Mouse (Mus musculus) midbrain, embryonic 14.5 days (tissue): ENCODE data around the gene Diras1. TPM values are rescaled to one million over a fixed set of nuclear protein-coding genes. Genes with fewer than 3 reads are reported as not detected.

Experiments used
- ATAC-seq: fragments of 200-750 bp; cut with Nextera tagmentation; 2 replicates; pipeline ENCODE4 v1.8.0; 2017; ENCODE audit warnings: moderate number of reproducible peaks, moderate library complexity; ENCODE audit not compliant: low FRiP score, low TSS enrichment
- DNase-seq: peaks from one replicate; pipeline ENCODE4 v3.0.0-alpha.2; 2015
- H3K27ac ChIP-seq: fragments of 300-500 bp; sonication (generic); replicated peaks from 2 replicates; pipeline ENCODE4 v1.5.1; 2014; ENCODE audit warnings: mild to moderate bottlenecking, low read depth, low read length, moderate library complexity
- H3K27me3 ChIP-seq: fragments of 300-500 bp; sonication (generic); 2 replicates; pipeline ENCODE4 v1.6.1; 2014; ENCODE audit warnings: low read length, control low read depth, mixed read lengths; ENCODE audit not compliant: control insufficient read depth, insufficient read depth
- H3K36me3 ChIP-seq: fragments of 300-500 bp; sonication (generic); 2 replicates; pipeline ENCODE4 v1.6.1; 2014; ENCODE audit warnings: low read length, control low read depth; ENCODE audit not compliant: control insufficient read depth, insufficient read depth
- H3K4me1 ChIP-seq: fragments of 300-500 bp; sonication (generic); 2 replicates; pipeline ENCODE4 v1.6.1; 2014; ENCODE audit warnings: mild to moderate bottlenecking, antibody characterized with exemption, low read length, control low read depth; ENCODE audit not compliant: control insufficient read depth, insufficient read depth
- H3K4me2 ChIP-seq: fragments of 300-500 bp; sonication (generic); 2 replicates; pipeline ENCODE4 v1.6.1; 2014; ENCODE audit warnings: mild to moderate bottlenecking, low read length, moderate library complexity
- H3K4me3 ChIP-seq: fragments of 300-500 bp; sonication (generic); replicated peaks from 2 replicates; pipeline ENCODE4 v1.5.1; 2014; ENCODE audit warnings: low read depth, low read length
- H3K9ac ChIP-seq: fragments of 300-500 bp; sonication (generic); replicated peaks from 2 replicates; pipeline ENCODE4 v1.6.1; 2014; ENCODE audit warnings: mild to moderate bottlenecking, low read length, moderate library complexity
- H3K9me3 ChIP-seq: fragments of 300-500 bp; sonication (generic); 2 replicates; pipeline ENCODE4 v1.6.1; 2016; ENCODE audit warnings: low read length, control low read depth, mixed read lengths; ENCODE audit not compliant: control insufficient read depth
- WGBS: fragments of 180-500 bp; shearing (Covaris S2); extraction: QIAGEN DNeasy Blood & Tissue Kit; methylation state at CpG from one replicate; pipeline ENCODE4 v1.1.7; 2014; 5-methylcytosine and 5-hydroxymethylcytosine counted together
- polyA plus RNA-seq: library from polyadenylated mRNA; unstranded; fragments of >200 nt; fragmentation: Nextera tagmentation; extraction: Ambion mirVana; gene quantifications from 2 replicates; pipeline ENCODE4 v1.2.1, GENCODE M21; 2014

Diras1 gene
- polyA plus RNA-seq, 1 experiment from 2014 or later = 24.0 TPM

- Histone ChIP-seq H3K9me3 (no peaks in the 10 kb centered on the region), H3K27me3 (no peaks in the 10 kb centered on the region), H3K4me1 (peaks cover 11% of the 10 kb centered on the region; the same call in 1 of the 2 replicates), H3K27ac (no peak overlapping the region), H3K4me3 (no peak overlapping the region), H3K4me2 (no peak overlapping the region; the same call in 1 of the 2 replicates), H3K36me3 (peaks cover 1% of the 10 kb centered on the region; the same call in 1 of the 2 replicates), H3K9ac (no peak overlapping the region)
- no peak for ATAC-seq
- WGBS = 93% methylated on average over 2 of the region's 2 CpGs
- DNase-seq = no peak
Measured at GRCm38 (mm10) chr10:81015666-81016065, 9.8 kb downstream of the Diras1 start.

GRCm38 (mm10) chr10:81014393-81015384 is 10.8 kb downstream of the Diras1 start, which contains the start of gene Gng7:
TSS of gene Gng7 (minus strand) at chr10:81014945.
- H3K4me3 ChIP-seq = peak within 1 kb of the TSS; percentile 29
- no peaks in the 10 kb centered on the region for H3K27me3 ChIP-seq
- DNase-seq = peak; percentile 98
- H3K36me3 ChIP-seq = no peaks in the 10 kb centered on the region
- ATAC-seq = peak; percentile 96
- H3K9ac ChIP-seq = peak within 1 kb of the TSS; percentile 21; the same call in 1 of the 2 replicates
- 10% methylated on average over 31 of the region's 31 CpGs for WGBS
- no peak within 1 kb of the TSS for H3K27ac ChIP-seq
- peaks cover 11% of the 10 kb centered on the region; the same call in 1 of the 2 replicates for H3K4me1 ChIP-seq
- no peaks in the 10 kb centered on the region for H3K9me3 ChIP-seq
- peak within 1 kb of the TSS; percentile 51 for H3K4me2 ChIP-seq

DNA sequence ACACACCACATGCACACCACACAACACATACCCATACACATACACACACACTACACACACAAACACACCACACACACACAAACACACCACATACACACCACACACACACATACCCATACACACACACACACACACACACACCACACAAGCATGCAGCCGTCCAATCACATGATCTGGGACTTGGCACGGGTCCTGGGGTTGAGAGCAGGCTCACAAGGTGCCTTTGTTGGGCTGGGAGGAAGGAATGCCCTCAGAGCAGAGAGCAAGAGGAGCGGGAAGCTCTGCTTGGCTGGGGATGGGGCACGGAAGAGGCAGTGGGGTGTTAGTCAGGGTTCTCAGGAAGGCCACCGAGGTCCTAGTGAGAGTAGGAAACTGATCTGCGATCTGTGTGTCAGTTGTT is 14.6 kb downstream of the Diras1 start:
- no peak for DNase-seq
- no peaks in the 10 kb centered on the region for H3K9me3 ChIP-seq
- H3K9ac ChIP-seq = no peak overlapping the region
- no peaks in the 10 kb centered on the region for H3K27me3 ChIP-seq
- no peaks in the 10 kb centered on the region for H3K36me3 ChIP-seq
- no peak overlapping the region for H3K4me2 ChIP-seq
- 74% methylated on average over 6 of the region's 6 CpGs for WGBS
- no peak overlapping the region for H3K27ac ChIP-seq
- no peak for ATAC-seq
- H3K4me3 ChIP-seq = no peak overlapping the region
- H3K4me1 ChIP-seq = peaks cover 11% of the 10 kb centered on the region; the same call in 1 of the 2 replicates

DNA sequence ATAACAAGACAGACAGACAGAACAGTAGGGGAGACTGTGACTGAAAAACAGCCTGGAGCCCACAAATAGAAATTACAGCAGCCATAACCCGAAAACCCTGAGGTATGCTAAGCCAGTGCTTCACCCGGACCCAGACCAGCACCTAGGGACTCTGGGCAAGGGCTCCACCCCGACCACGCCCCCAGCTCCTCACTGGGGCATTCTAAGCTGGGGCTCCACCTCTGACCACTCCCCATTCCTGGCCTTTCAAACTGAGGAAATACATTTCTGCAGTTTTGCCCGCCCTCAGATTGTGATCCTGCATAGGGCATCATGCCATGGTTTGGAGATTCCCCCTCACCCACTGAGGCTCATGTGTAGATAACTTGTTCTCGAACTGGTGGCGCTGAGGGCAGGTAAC is 18.2 kb downstream of the Diras1 start:
- DNase-seq (no peak), ATAC-seq (no peak)
- H3K9ac ChIP-seq = no peak overlapping the region
- H3K36me3 ChIP-seq = no peaks in the 10 kb centered on the region
- H3K9me3 ChIP-seq = no peaks in the 10 kb centered on the region
- H3K27ac ChIP-seq = no peak overlapping the region
- no peak overlapping the region for H3K4me3 ChIP-seq
- 38% methylated on average over 7 of the region's 7 CpGs for WGBS
- no peaks in the 10 kb centered on the region for H3K4me1 ChIP-seq
- no peaks in the 10 kb centered on the region for H3K27me3 ChIP-seq
- H3K4me2 ChIP-seq = no peak overlapping the region

DNA sequence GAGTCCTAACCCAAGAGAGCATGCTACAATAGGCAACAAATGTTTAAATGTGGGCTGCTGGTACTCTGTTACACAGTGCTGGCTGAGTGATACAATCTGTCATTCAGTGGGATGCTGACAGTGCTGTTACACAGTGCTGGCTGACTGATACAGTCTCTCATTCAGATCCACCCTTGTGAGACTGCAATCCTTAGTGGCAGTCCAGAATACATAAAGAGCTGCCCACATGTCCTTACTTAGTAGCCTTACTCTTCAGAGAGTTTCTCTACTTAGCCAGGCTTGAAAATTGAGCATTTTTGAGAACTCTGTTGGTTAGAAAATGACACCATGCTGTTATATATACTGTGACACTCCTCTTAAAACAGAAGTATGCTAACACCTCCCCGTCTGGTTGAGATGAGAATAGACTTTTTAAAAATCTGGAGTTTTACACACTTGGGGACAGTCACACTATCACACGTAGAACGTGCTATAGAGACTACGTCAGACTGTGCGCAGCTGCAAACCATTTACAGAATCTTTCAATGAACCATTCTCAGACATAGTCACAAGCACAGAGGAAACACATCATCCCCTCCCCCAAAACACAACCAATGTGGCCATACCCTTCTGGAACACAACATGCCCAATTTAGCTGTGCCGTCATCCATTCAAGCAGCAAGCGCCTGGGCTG is 19.3 kb downstream of the Diras1 start:
- no peak overlapping the region for H3K4me2 ChIP-seq
- no peak for ATAC-seq

GRCm38 (mm10) chr10:81001161-81001560 is 24.3 kb downstream of the Diras1 start:
- H3K27ac ChIP-seq = no peak overlapping the region
- no peak overlapping the region for H3K4me2 ChIP-seq

More for the DNA sequence above, 19.3 kb downstream of the Diras1 start:
- Histone ChIP-seq H3K27ac (no peak overlapping the region), H3K4me3 (no peak overlapping the region), H3K4me1 (peaks cover 3% of the 10 kb centered on the region), H3K27me3 (no peaks in the 10 kb centered on the region), H3K9ac (no peak overlapping the region), H3K36me3 (no peaks in the 10 kb centered on the region), H3K9me3 (no peaks in the 10 kb centered on the region)
- 94% methylated on average over 7 of the region's 7 CpGs for WGBS
- DNase-seq = no peak

DNA sequence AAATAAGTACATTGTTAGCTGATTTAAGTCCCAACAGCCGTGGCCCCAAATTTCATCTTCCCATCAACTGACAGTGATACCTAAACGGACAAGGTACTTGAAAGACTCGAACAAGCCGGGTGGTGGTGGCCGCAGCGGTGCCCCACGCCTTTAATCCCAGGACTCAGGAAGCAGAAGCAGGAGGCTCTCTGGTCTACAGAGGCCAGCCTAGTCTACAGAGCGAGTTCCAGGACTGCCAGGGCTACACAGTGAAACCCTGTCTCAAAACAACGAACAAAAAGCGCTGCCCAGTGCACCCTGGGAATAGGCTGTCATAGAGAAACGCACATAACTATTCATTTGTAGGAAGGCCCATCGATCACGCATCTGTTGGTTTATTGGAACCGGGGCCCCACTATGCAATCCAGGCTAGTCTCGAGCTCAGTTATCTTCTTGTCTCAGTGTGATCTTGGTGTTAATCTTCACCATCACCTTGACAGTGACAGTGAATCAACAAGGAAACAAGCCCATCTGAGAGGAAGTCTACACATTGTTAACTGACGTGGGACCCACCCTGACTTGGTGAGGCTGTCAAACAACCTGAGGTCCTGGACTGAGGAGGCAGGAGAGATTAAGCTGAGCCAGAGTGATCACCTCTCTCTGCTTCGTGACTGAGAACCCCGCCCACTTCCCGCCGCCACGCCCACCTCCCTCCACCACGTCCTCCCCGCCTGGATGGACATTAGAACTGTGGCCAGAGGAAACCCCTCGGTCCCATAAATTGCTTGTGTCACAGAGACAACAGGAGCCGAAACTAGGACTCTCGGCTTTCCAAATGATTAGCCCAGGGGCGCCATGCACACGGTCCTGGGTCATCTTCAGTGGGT is 25.0 kb downstream of the Diras1 start:
- ATAC-seq (no peak), DNase-seq (no peak)
- H3K27me3 ChIP-seq = no peaks in the 10 kb centered on the region
- no peak overlapping the region for H3K27ac ChIP-seq
- no peaks in the 10 kb centered on the region for H3K36me3 ChIP-seq
- peaks cover 6% of the 10 kb centered on the region for H3K4me1 ChIP-seq
- 0 out of 2 replicates have a peak overlapping the region, but pooled peaks have one; percentile 0 for H3K9ac ChIP-seq
- no peak overlapping the region for H3K4me3 ChIP-seq
- no peaks in the 10 kb centered on the region for H3K9me3 ChIP-seq
- no peak overlapping the region for H3K4me2 ChIP-seq
- WGBS = 52% methylated on average over 28 of the region's 28 CpGs

More at GRCm38 (mm10) chr10:81001161-81001560, 24.3 kb downstream of the Diras1 start:
- no peak for ATAC-seq
- Histone ChIP-seq H3K4me1 (peaks cover 6% of the 10 kb centered on the region), H3K27me3 (no peaks in the 10 kb centered on the region), H3K36me3 (no peaks in the 10 kb centered on the region), H3K9me3 (no peaks in the 10 kb centered on the region), H3K4me3 (no peak overlapping the region), H3K9ac (no peak overlapping the region)
- DNase-seq = no peak
- 24% methylated on average over 10 of the region's 10 CpGs for WGBS
